Mouse (Mus musculus) E14TG2a.4 (cell line): ENCODE results near the gene Gigyf1.

Experiments used
- CTCF ChIP-seq: conservative IDR thresholded peaks from 2 replicates; pipeline ENCODE4 v1.5.1; 2014; ENCODE audit warnings: low read length
- NANOG ChIP-seq: IDR thresholded peaks from 2 replicates; pipeline ENCODE4 v1.6.1; 2014; ENCODE audit warnings: borderline replicate concordance, low read length, mixed read lengths
- POU5F1 ChIP-seq: IDR thresholded peaks from 2 replicates; pipeline ENCODE4 v1.6.1; 2014; ENCODE audit warnings: low read length, borderline replicate concordance

DNA sequence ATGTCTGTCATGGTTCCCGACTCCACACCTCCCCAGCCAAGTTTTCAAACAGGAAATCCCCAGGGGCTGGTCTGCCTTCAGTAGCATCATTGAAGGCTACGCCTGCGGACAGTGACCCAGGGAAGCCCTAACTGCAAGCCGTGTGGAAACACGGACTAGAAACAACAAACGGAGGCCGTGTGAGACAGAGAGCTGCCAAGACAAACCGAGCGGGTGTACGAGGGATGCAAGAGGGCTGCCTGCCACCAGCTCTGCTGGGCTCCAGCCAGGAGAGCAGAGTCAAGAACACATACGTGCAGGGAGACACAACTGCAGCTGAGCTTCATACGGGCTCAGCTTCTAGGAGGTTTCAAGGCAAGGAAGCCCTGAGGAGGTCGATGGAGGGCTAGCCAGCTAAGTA lies 24.5 kb upstream of the Gigyf1 start:
- TF ChIP-seq CTCF (no peak), NANOG (no peak), POU5F1 (no peak)
